Mouse (Mus musculus) regulatory T cell (primary cell): ENCODE results near the gene Kif26b.

Source experiments
- in situ Hi-C: fragments of 300-600 bp; cut with MboI, MseI; formaldehyde crosslinking; loops from one replicate; pipeline ENCODE4 v1.15.1; 2025; ENCODE audit warnings: high pct_unique_total_duplicates

Gene Kif26b

GRCm38 (mm10) chr1:178528431-178529351 is at the start of gene Kif26b:
Kif26b (plus strand) TSS chr1:178529125.
- in situ Hi-C loops: loop anchor here (5.0 to 25.0 kb wide), 4 partner anchors 434 to 1434 kb away; no protein-coding TSS in a partner anchor

GRCm38 (mm10) chr1:178483854-178484253 is 45.1 kb upstream of the Kif26b start:
- in situ Hi-C loops: no loop called here

- in situ Hi-C loops: no loop called here
These were observed 43.6 kb upstream of the Kif26b start for GRCm38 (mm10) chr1:178485138-178485867.

- in situ Hi-C loops: no loop called here
These were observed 43.1 kb upstream of the Kif26b start for GRCm38 (mm10) chr1:178485868-178486220.

- in situ Hi-C loops: no loop called here
These were observed 42.1 kb upstream of the Kif26b start for GRCm38 (mm10) chr1:178486828-178487227.

- in situ Hi-C loops: no loop called here
These were observed 39.8 kb upstream of the Kif26b start for GRCm38 (mm10) chr1:178489127-178489526.

- in situ Hi-C loops: no loop called here
These were observed 37.2 kb upstream of the Kif26b start for GRCm38 (mm10) chr1:178491733-178492132.

- in situ Hi-C loops: no loop called here
These were observed 36.4 kb upstream of the Kif26b start for GRCm38 (mm10) chr1:178492493-178492892.

GRCm38 (mm10) chr1:178496186-178496585 is 32.7 kb upstream of the Kif26b start:
- in situ Hi-C loops: no loop called here

- in situ Hi-C loops: no loop called here
These were observed 32.1 kb upstream of the Kif26b start for GRCm38 (mm10) chr1:178496841-178497240.

GRCm38 (mm10) chr1:178506938-178507337 is 22.0 kb upstream of the Kif26b start:
- in situ Hi-C loops: no loop called here

- in situ Hi-C loops: no loop called here
These were observed 16.4 kb upstream of the Kif26b start for GRCm38 (mm10) chr1:178512323-178513031.

GRCm38 (mm10) chr1:178513954-178514353 is 15.0 kb upstream of the Kif26b start:
- in situ Hi-C loops: no loop called here

- in situ Hi-C loops: no loop called here
These were observed 13.1 kb upstream of the Kif26b start for GRCm38 (mm10) chr1:178515839-178516238.

GRCm38 (mm10) chr1:178522389-178522788 is 6.5 kb upstream of the Kif26b start:
- in situ Hi-C loops: loop anchor here (10.0 kb wide), 1 partner anchor 1428 kb away; no protein-coding TSS in a partner anchor

GRCm38 (mm10) chr1:178523152-178523551 is 5.8 kb upstream of the Kif26b start:
- in situ Hi-C loops: loop anchor here (10.0 kb wide), 1 partner anchor 1428 kb away; no protein-coding TSS in a partner anchor

GRCm38 (mm10) chr1:178527185-178527546 is 1.8 kb upstream of the Kif26b start:
- in situ Hi-C loops: loop anchor here (5.0 to 25.0 kb wide), 4 partner anchors 435 to 1432 kb away; no protein-coding TSS in a partner anchor

- in situ Hi-C loops: loop anchor here (5.0 to 25.0 kb wide), 4 partner anchors 435 to 1433 kb away; no protein-coding TSS in a partner anchor
These were observed 1.2 kb upstream of the Kif26b start for GRCm38 (mm10) chr1:178527547-178528361.

GRCm38 (mm10) chr1:178529512-178530300 is 781 bp downstream of the Kif26b start:
- in situ Hi-C loops: loop anchor here (5.0 to 25.0 kb wide), 4 partner anchors 433 to 1435 kb away; no protein-coding TSS in a partner anchor
